Mouse (Mus musculus) liver, postnatal 0 days (tissue): Measurements from ENCODE around the gene Morn5. TPM values are rescaled to one million over a fixed set of nuclear protein-coding genes. Genes with fewer than 3 reads are reported as not detected.

Experiments
- ATAC-seq: fragments of 200-750 bp; cut with Nextera tagmentation; 2 replicates; pipeline ENCODE4 v1.8.0; 2017; ENCODE audit warnings: mild to moderate bottlenecking, moderate library complexity
- DNase-seq: peaks from one replicate; pipeline ENCODE4 v3.0.0-alpha.2; 2016
- H3K27ac ChIP-seq: fragments of 300-500 bp; sonication (generic); 2 replicates; pipeline ENCODE4 v1.5.1; 2014; ENCODE audit warnings: antibody characterized with exemption, moderate library complexity, mild to moderate bottlenecking, low read depth
- H3K27me3 ChIP-seq: fragments of 300-500 bp; sonication (generic); 2 replicates; pipeline ENCODE4 v1.6.1; 2014; ENCODE audit warnings: low read length, control low read depth, mixed read lengths; ENCODE audit not compliant: insufficient read depth
- H3K36me3 ChIP-seq: fragments of 300-500 bp; sonication (generic); replicated peaks from 2 replicates; pipeline ENCODE4 v1.6.1; 2014; ENCODE audit warnings: mild to moderate bottlenecking, control low read depth, low read length, moderate library complexity, mixed read lengths; ENCODE audit not compliant: insufficient read depth
- H3K4me1 ChIP-seq: fragments of 300-500 bp; sonication (generic); 2 replicates; pipeline ENCODE4 v1.6.1; 2014; ENCODE audit warnings: antibody characterized with exemption, mild to moderate bottlenecking, control low read depth; ENCODE audit not compliant: insufficient read depth
- H3K4me2 ChIP-seq: fragments of 300-500 bp; sonication (generic); 2 replicates; pipeline ENCODE4 v1.6.1; 2014; ENCODE audit warnings: low read depth, mild to moderate bottlenecking, low read length, moderate library complexity, mixed read lengths
- H3K4me3 ChIP-seq: fragments of 300-500 bp; sonication (generic); 2 replicates; pipeline ENCODE4 v1.5.1; 2014; ENCODE audit warnings: low read depth, low read length
- H3K9ac ChIP-seq: fragments of 300-500 bp; sonication (generic); replicated peaks from 2 replicates; pipeline ENCODE4 v1.6.1; 2014; ENCODE audit warnings: mild to moderate bottlenecking, moderate library complexity
- H3K9me3 ChIP-seq: fragments of 300-500 bp; sonication (generic); 2 replicates; pipeline ENCODE4 v1.6.1; 2016; ENCODE audit warnings: mild to moderate bottlenecking, control low read depth, low read length, mixed read lengths
- CTCF ChIP-seq: sonication (generic); IDR thresholded peaks from 2 replicates; pipeline ENCODE4 v1.5.1; 2016; ENCODE audit warnings: antibody characterized with exemption, low read depth
- EP300 ChIP-seq: IDR thresholded peaks from 2 replicates; pipeline ENCODE4 v1.6.1; 2016; ENCODE audit warnings: antibody characterized with exemption, low read depth, mild to moderate bottlenecking
- WGBS: fragments of 180-500 bp; shearing (Covaris S2); extraction: QIAGEN DNeasy Blood & Tissue Kit; methylation state at CpG from one replicate; pipeline ENCODE4 v1.1.7; 2014; ENCODE audit not compliant: insufficient replicate concordance; 5-methylcytosine and 5-hydroxymethylcytosine counted together
- polyA plus RNA-seq: library from polyadenylated mRNA; unstranded; fragments of >200 nt; fragmentation: Nextera tagmentation; extraction: Ambion mirVana; gene quantifications from 2 replicates; pipeline ENCODE4 v1.2.1, GENCODE M21; 2015

Gene Morn5
- polyA plus RNA-seq, 1 experiment from 2014 or later = not detected

GRCm38 (mm10) chr2:36034898-36035297, 14.4 kb upstream of the Morn5 start:
- no peak overlapping the region for H3K4me2 ChIP-seq
- DNase-seq (no peak), ATAC-seq (no peak)
- H3K9me3 ChIP-seq = no peaks in the 10 kb centered on the region
- peaks cover 28% of the 10 kb centered on the region for H3K36me3 ChIP-seq
- 49% methylated on average over 7 of the region's 7 CpGs for WGBS
- TF ChIP-seq EP300 = no peak
- TF ChIP-seq CTCF = no peak
- H3K4me3 ChIP-seq = no peak overlapping the region
- H3K4me1 ChIP-seq = peaks cover 2% of the 10 kb centered on the region; the same call in 1 of the 2 replicates
- no peak overlapping the region for H3K27ac ChIP-seq
- no peaks in the 10 kb centered on the region for H3K27me3 ChIP-seq
- H3K9ac ChIP-seq = no peak overlapping the region

GRCm38 (mm10) chr2:36035413-36036081, 13.7 kb upstream of the Morn5 start:
- Histone ChIP-seq H3K27me3 (no peaks in the 10 kb centered on the region), H3K9me3 (no peaks in the 10 kb centered on the region), H3K4me1 (peaks cover 3% of the 10 kb centered on the region; the same call in 1 of the 2 replicates), H3K4me3 (no peak overlapping the region), H3K36me3 (peaks cover 28% of the 10 kb centered on the region), H3K9ac (no peak overlapping the region), H3K27ac (no peak overlapping the region), H3K4me2 (no peak overlapping the region)
- DNase-seq (no peak), ATAC-seq (no peak)
- WGBS = 37% methylated on average over 11 of the region's 11 CpGs
- TF ChIP-seq CTCF = no peak
- TF ChIP-seq EP300 = no peak

DNA sequence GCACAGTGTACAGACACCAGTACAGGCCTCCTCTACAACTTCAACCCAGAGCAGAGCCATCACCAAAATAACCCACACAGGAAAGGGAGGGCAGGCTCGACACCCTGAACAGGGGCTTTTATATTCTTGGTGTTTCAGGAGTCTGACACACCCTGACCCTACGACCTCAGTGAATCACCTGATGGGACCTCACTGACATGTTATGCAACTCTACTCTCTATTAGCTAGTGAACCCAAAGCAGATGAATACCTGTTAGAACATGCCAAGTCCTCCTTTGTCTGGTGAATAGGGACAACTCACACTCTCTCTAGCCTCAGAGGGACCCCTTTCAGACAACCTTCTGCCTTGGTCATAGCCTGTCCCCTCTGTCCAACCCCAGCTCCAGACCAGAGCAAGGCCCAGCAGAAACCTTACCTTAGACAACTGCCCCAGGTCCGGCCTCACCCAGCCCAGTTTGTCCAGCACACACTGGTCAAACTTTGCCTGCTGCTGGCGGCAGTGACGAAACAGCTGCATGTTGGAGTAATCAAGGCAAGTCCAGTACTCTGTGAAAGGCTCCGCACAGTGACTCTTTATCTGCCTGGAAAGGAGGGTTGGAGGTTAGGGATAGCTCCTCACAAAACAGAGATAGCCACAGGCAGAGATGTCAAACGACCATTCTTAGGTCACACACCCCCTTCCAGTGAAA, 9.8 kb upstream of the Morn5 start:
- Histone ChIP-seq H3K36me3 (peaks cover 36% of the 10 kb centered on the region), H3K9ac (no peak overlapping the region), H3K27ac (peak overlapping the region; percentile 34), H3K9me3 (no peaks in the 10 kb centered on the region), H3K4me1 (peaks cover 10% of the 10 kb centered on the region), H3K4me3 (no peak overlapping the region), H3K4me2 (no peak overlapping the region), H3K27me3 (no peaks in the 10 kb centered on the region)
- 62% methylated on average over 7 of the region's 7 CpGs for WGBS
- TF ChIP-seq EP300 (no peak), CTCF (no peak)
- ATAC-seq = peak; percentile 92
- peak; percentile 45 for DNase-seq

GRCm38 (mm10) chr2:36040872-36041271, 8.4 kb upstream of the Morn5 start:
- Histone ChIP-seq H3K9ac (no peak overlapping the region; the same call in 1 of the 2 replicates), H3K27ac (no peak overlapping the region), H3K9me3 (no peaks in the 10 kb centered on the region), H3K36me3 (peaks cover 36% of the 10 kb centered on the region), H3K4me1 (peaks cover 10% of the 10 kb centered on the region), H3K27me3 (no peaks in the 10 kb centered on the region), H3K4me3 (no peak overlapping the region), H3K4me2 (no peak overlapping the region)
- no peak for ATAC-seq
- WGBS = 45% methylated on average over 1 of the region's 1 CpGs
- peak; percentile 31 for DNase-seq
- TF ChIP-seq EP300 (no peak), CTCF (no peak)

GRCm38 (mm10) chr2:36048164-36048563, 1.1 kb upstream of the Morn5 start:
- peak overlapping the region; percentile 79 for H3K4me2 ChIP-seq
- 32% methylated on average over 8 of the region's 8 CpGs for WGBS
- peak overlapping the region; percentile 89 for H3K4me3 ChIP-seq
- TF ChIP-seq CTCF (no peak), EP300 (no peak)
- peaks cover 7% of the 10 kb centered on the region for H3K4me1 ChIP-seq
- DNase-seq = no peak
- no peak; the same call in 1 of the 2 replicates for ATAC-seq
- H3K27ac ChIP-seq = peak overlapping the region; percentile 82
- no peaks in the 10 kb centered on the region for H3K9me3 ChIP-seq
- peak overlapping the region; percentile 90 for H3K9ac ChIP-seq
- H3K36me3 ChIP-seq = peaks cover 16% of the 10 kb centered on the region
- no peaks in the 10 kb centered on the region for H3K27me3 ChIP-seq

GRCm38 (mm10) chr2:36049567-36049954, 303 bp downstream of the Morn5 start:
- H3K27me3 ChIP-seq = no peaks in the 10 kb centered on the region
- no peaks in the 10 kb centered on the region for H3K9me3 ChIP-seq
- DNase-seq (no peak), ATAC-seq (peak; percentile 1; the same call in 1 of the 2 replicates)
- peak overlapping the region; percentile 89 for H3K4me3 ChIP-seq
- H3K4me2 ChIP-seq = peak overlapping the region; percentile 79
- no peak for TF ChIP-seq EP300
- no peak for TF ChIP-seq CTCF
- peaks cover 9% of the 10 kb centered on the region; the same call in 1 of the 2 replicates for H3K36me3 ChIP-seq
- H3K4me1 ChIP-seq = peaks cover 7% of the 10 kb centered on the region
- H3K9ac ChIP-seq = no peak overlapping the region
- no peak overlapping the region for H3K27ac ChIP-seq
- WGBS = 38% methylated on average over 10 of the region's 10 CpGs
